Mouse (Mus musculus): ENCODE measurements around the gene Eif4e1b. TPM values are rescaled to one million over a fixed set of nuclear protein-coding genes. Genes with fewer than 3 reads are reported as not detected.

Gene Eif4e1b
- polyA plus RNA-seq, 1 experiment from 2014 or later, result not detected

GRCm38 (mm10) chr13:54756156-54756712 lies 27.6 kb upstream of the Eif4e1b start:
- H3K4me2 ChIP-seq (ENCODE audit: low read depth, severe bottlenecking), result no peak overlapping the region
- H3K27me3 ChIP-seq (ENCODE audit: control insufficient read depth, insufficient read depth, low read length), result peaks cover 14% of the 10 kb centered on the region
- DNase-seq (ENCODE audit: low spot score) (no peak), ATAC-seq (ENCODE audit: insufficient number of reproducible peaks, low FRiP score, low TSS enrichment, low read depth) (no peak)
- 85% methylated on average over 8 of the region's 8 CpGs for WGBS
- H3K4me1 ChIP-seq (ENCODE audit: control insufficient read depth, insufficient read depth, low read length), result peaks cover 17% of the 10 kb centered on the region
- H3K9ac ChIP-seq (ENCODE audit: low read length), result no peak overlapping the region
- H3K27ac ChIP-seq (replicated peaks; ENCODE audit: low read depth, low read length), result no peak overlapping the region
- H3K36me3 ChIP-seq (ENCODE audit: control insufficient read depth, insufficient read depth, low read length), result no peaks in the 10 kb centered on the region
- no peaks in the 10 kb centered on the region for H3K9me3 ChIP-seq (ENCODE audit: control insufficient read depth, low read length)
- H3K4me3 ChIP-seq (ENCODE audit: low read depth, low read length), result no peak overlapping the region

- no peaks in the 10 kb centered on the region for H3K9me3 ChIP-seq (ENCODE audit: control insufficient read depth, low read length)
- H3K27me3 ChIP-seq (ENCODE audit: control insufficient read depth, insufficient read depth, low read length), result peaks cover 14% of the 10 kb centered on the region
- DNase-seq (ENCODE audit: low spot score), result no peak
- no peak overlapping the region for H3K27ac ChIP-seq (replicated peaks; ENCODE audit: low read depth, low read length)
- H3K4me1 ChIP-seq (ENCODE audit: control insufficient read depth, insufficient read depth, low read length), result peaks cover 17% of the 10 kb centered on the region
- no peaks in the 10 kb centered on the region for H3K36me3 ChIP-seq (ENCODE audit: control insufficient read depth, insufficient read depth, low read length)
- H3K4me3 ChIP-seq (ENCODE audit: low read depth, low read length), result no peak overlapping the region
- peak overlapping the region; percentile 54 for H3K4me2 ChIP-seq (ENCODE audit: low read depth, severe bottlenecking)
- 50% methylated on average over 10 of the region's 10 CpGs for WGBS
- ATAC-seq (ENCODE audit: insufficient number of reproducible peaks, low FRiP score, low TSS enrichment, low read depth), result no peak
- no peak overlapping the region for H3K9ac ChIP-seq (ENCODE audit: low read length)
Observed at GRCm38 (mm10) chr13:54757093-54757830, 26.5 kb upstream of the Eif4e1b start.

GRCm38 (mm10) chr13:54758045-54758755 lies 25.6 kb upstream of the Eif4e1b start:
- H3K36me3 ChIP-seq (ENCODE audit: control insufficient read depth, insufficient read depth, low read length), result no peaks in the 10 kb centered on the region
- H3K4me2 ChIP-seq (ENCODE audit: low read depth, severe bottlenecking), result peak overlapping the region; percentile 54
- ATAC-seq (ENCODE audit: insufficient number of reproducible peaks, low FRiP score, low TSS enrichment, low read depth) (peak; percentile 81), DNase-seq (ENCODE audit: low spot score) (peak; percentile 95)
- H3K27me3 ChIP-seq (ENCODE audit: control insufficient read depth, insufficient read depth, low read length), result peaks cover 18% of the 10 kb centered on the region
- H3K4me3 ChIP-seq (ENCODE audit: low read depth, low read length), result peak overlapping the region; percentile 30
- WGBS, result under 1% methylated on average over 43 of the region's 43 CpGs
- H3K9ac ChIP-seq (ENCODE audit: low read length), result no peak overlapping the region
- H3K9me3 ChIP-seq (ENCODE audit: control insufficient read depth, low read length), result no peaks in the 10 kb centered on the region
- H3K4me1 ChIP-seq (ENCODE audit: control insufficient read depth, insufficient read depth, low read length), result peaks cover 17% of the 10 kb centered on the region
- H3K27ac ChIP-seq (replicated peaks; ENCODE audit: low read depth, low read length), result no peak overlapping the region

GRCm38 (mm10) chr13:54758756-54759470 lies 24.9 kb upstream of the Eif4e1b start:
- H3K4me3 ChIP-seq (ENCODE audit: low read depth, low read length), result no peak overlapping the region
- H3K9ac ChIP-seq (ENCODE audit: low read length), result no peak overlapping the region
- H3K36me3 ChIP-seq (ENCODE audit: control insufficient read depth, insufficient read depth, low read length), result no peaks in the 10 kb centered on the region
- DNase-seq (ENCODE audit: low spot score) (no peak), ATAC-seq (ENCODE audit: insufficient number of reproducible peaks, low FRiP score, low TSS enrichment, low read depth) (no peak; the same call in 1 of the 2 replicates)
- 1% methylated on average over 29 of the region's 29 CpGs for WGBS
- H3K27ac ChIP-seq (replicated peaks; ENCODE audit: low read depth, low read length), result no peak overlapping the region
- peaks cover 17% of the 10 kb centered on the region for H3K4me1 ChIP-seq (ENCODE audit: control insufficient read depth, insufficient read depth, low read length)
- H3K27me3 ChIP-seq (ENCODE audit: control insufficient read depth, insufficient read depth, low read length), result peaks cover 25% of the 10 kb centered on the region
- no peaks in the 10 kb centered on the region for H3K9me3 ChIP-seq (ENCODE audit: control insufficient read depth, low read length)
- peak overlapping the region; percentile 54; the same call in 1 of the 2 replicates for H3K4me2 ChIP-seq (ENCODE audit: low read depth, severe bottlenecking)

GRCm38 (mm10) chr13:54759496-54759895 lies 24.3 kb upstream of the Eif4e1b start:
- WGBS, result 20% methylated on average over 7 of the region's 7 CpGs
- Histone ChIP-seq H3K27ac (replicated peaks; ENCODE audit: low read depth, low read length) (no peak overlapping the region), H3K9me3 (ENCODE audit: control insufficient read depth, low read length) (no peaks in the 10 kb centered on the region), H3K4me1 (ENCODE audit: control insufficient read depth, insufficient read depth, low read length) (peaks cover 17% of the 10 kb centered on the region), H3K4me3 (ENCODE audit: low read depth, low read length) (no peak overlapping the region), H3K9ac (ENCODE audit: low read length) (no peak overlapping the region), H3K27me3 (ENCODE audit: control insufficient read depth, insufficient read depth, low read length) (peaks cover 31% of the 10 kb centered on the region), H3K36me3 (ENCODE audit: control insufficient read depth, insufficient read depth, low read length) (no peaks in the 10 kb centered on the region), H3K4me2 (ENCODE audit: low read depth, severe bottlenecking) (no peak overlapping the region)
- DNase-seq (ENCODE audit: low spot score), result no peak
- ATAC-seq (ENCODE audit: insufficient number of reproducible peaks, low FRiP score, low TSS enrichment, low read depth), result no peak

GRCm38 (mm10) chr13:54760164-54760795 lies 23.5 kb upstream of the Eif4e1b start:
- peaks cover 38% of the 10 kb centered on the region for H3K27me3 ChIP-seq (ENCODE audit: control insufficient read depth, insufficient read depth, low read length)
- peak; percentile 66 for DNase-seq (ENCODE audit: low spot score)
- H3K4me3 ChIP-seq (ENCODE audit: low read depth, low read length), result no peak overlapping the region
- H3K36me3 ChIP-seq (ENCODE audit: control insufficient read depth, insufficient read depth, low read length), result no peaks in the 10 kb centered on the region
- peaks cover 17% of the 10 kb centered on the region for H3K4me1 ChIP-seq (ENCODE audit: control insufficient read depth, insufficient read depth, low read length)
- H3K27ac ChIP-seq (replicated peaks; ENCODE audit: low read depth, low read length), result no peak overlapping the region
- H3K9ac ChIP-seq (ENCODE audit: low read length), result no peak overlapping the region
- no peak overlapping the region for H3K4me2 ChIP-seq (ENCODE audit: low read depth, severe bottlenecking)
- H3K9me3 ChIP-seq (ENCODE audit: control insufficient read depth, low read length), result no peaks in the 10 kb centered on the region
- WGBS, result 47% methylated on average over 8 of the region's 8 CpGs
- ATAC-seq (ENCODE audit: insufficient number of reproducible peaks, low FRiP score, low TSS enrichment, low read depth), result no peak

- no peak overlapping the region for H3K4me2 ChIP-seq (ENCODE audit: low read depth, severe bottlenecking)
- WGBS, result 86% methylated on average over 7 of the region's 7 CpGs
- no peak overlapping the region for H3K27ac ChIP-seq (replicated peaks; ENCODE audit: low read depth, low read length)
- H3K36me3 ChIP-seq (ENCODE audit: control insufficient read depth, insufficient read depth, low read length), result no peaks in the 10 kb centered on the region
- no peaks in the 10 kb centered on the region for H3K9me3 ChIP-seq (ENCODE audit: control insufficient read depth, low read length)
- H3K4me3 ChIP-seq (ENCODE audit: low read depth, low read length), result no peak overlapping the region
- no peak for ATAC-seq (ENCODE audit: insufficient number of reproducible peaks, low FRiP score, low TSS enrichment, low read depth)
- peaks cover 17% of the 10 kb centered on the region for H3K4me1 ChIP-seq (ENCODE audit: control insufficient read depth, insufficient read depth, low read length)
- no peak overlapping the region for H3K9ac ChIP-seq (ENCODE audit: low read length)
- peaks cover 43% of the 10 kb centered on the region for H3K27me3 ChIP-seq (ENCODE audit: control insufficient read depth, insufficient read depth, low read length)
- DNase-seq (ENCODE audit: low spot score), result no peak
Observed at GRCm38 (mm10) chr13:54760906-54761305, 22.9 kb upstream of the Eif4e1b start.
